Mouse (Mus musculus): ENCODE measurements around the gene Tuba3b.

Tuba3b gene

GRCm38 (mm10) chr6:145615666-145616210 lies at the start of gene Tuba3b:
Tuba3b (plus strand) TSS chr6:145615757.
- DNase-seq: no peak

- peak; percentile 52 for DNase-seq
Measured at GRCm38 (mm10) chr6:145567296-145567695, 48.3 kb upstream of the Tuba3b start.

- no peak for DNase-seq
Measured at GRCm38 (mm10) chr6:145567832-145568231, 47.7 kb upstream of the Tuba3b start.

- peak; percentile 48 for DNase-seq
Measured at GRCm38 (mm10) chr6:145568701-145569100, 46.9 kb upstream of the Tuba3b start.

- DNase-seq: no peak
Measured at GRCm38 (mm10) chr6:145573250-145574013, 42.1 kb upstream of the Tuba3b start.

- no peak for DNase-seq
Measured at GRCm38 (mm10) chr6:145576762-145577161, 38.8 kb upstream of the Tuba3b start.

- no peak for DNase-seq
Measured at GRCm38 (mm10) chr6:145578457-145579185, 36.9 kb upstream of the Tuba3b start.

GRCm38 (mm10) chr6:145579761-145580160 lies 35.8 kb upstream of the Tuba3b start:
- no peak for DNase-seq

- no peak for DNase-seq
Measured at GRCm38 (mm10) chr6:145581366-145582170, 34.0 kb upstream of the Tuba3b start.

- no peak for DNase-seq
Measured at GRCm38 (mm10) chr6:145585052-145585973, 30.2 kb upstream of the Tuba3b start.

- no peak for DNase-seq
Measured at GRCm38 (mm10) chr6:145590501-145591293, 24.9 kb upstream of the Tuba3b start.

- DNase-seq: no peak
Measured at GRCm38 (mm10) chr6:145591578-145591977, 24.0 kb upstream of the Tuba3b start.

GRCm38 (mm10) chr6:145592036-145592435 lies 23.5 kb upstream of the Tuba3b start:
- no peak for DNase-seq

- no peak for DNase-seq
Measured at GRCm38 (mm10) chr6:145592531-145592998, 23.0 kb upstream of the Tuba3b start.

GRCm38 (mm10) chr6:145593991-145594390 lies 21.6 kb upstream of the Tuba3b start:
- DNase-seq: no peak

GRCm38 (mm10) chr6:145595905-145596304 lies 19.7 kb upstream of the Tuba3b start:
- no peak for DNase-seq

- peak; percentile 17 for DNase-seq
Measured at GRCm38 (mm10) chr6:145598794-145599555, 16.6 kb upstream of the Tuba3b start.

- no peak for DNase-seq
Measured at GRCm38 (mm10) chr6:145604126-145604525, 11.4 kb upstream of the Tuba3b start.

- DNase-seq: no peak
Measured at GRCm38 (mm10) chr6:145604648-145605047, 10.9 kb upstream of the Tuba3b start.

- no peak for DNase-seq
Measured at GRCm38 (mm10) chr6:145605203-145605602, 10.4 kb upstream of the Tuba3b start.
